18 mouse cellular contexts compared by ENCODE assay signal in the genomic region with DNA sequence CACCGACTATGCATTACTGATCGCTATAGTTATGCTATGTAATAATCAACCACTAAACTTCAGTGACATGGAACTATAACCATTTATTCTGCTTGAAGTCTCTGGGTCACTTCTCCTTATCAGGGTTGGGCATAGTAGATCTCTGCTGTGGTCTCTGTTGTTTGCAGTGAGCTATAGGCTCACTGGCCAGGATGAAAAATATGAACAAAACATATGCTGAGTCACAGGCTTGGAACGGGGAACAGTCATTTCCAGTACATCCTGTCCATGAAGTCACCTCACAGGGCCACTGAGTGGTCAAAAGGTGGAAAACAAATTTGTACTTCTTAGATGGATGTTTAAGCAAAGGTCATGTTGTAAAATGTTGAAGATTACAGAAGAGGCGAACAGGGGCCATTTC.
DNase-seq lines count a peak whose midpoint lies in the region; ATAC-seq and TF ChIP-seq lines count a peak whose summit lies in the region.
"Had no signal": no experiment of that assay in that cellular context is flagged by ENCODE, and none has a peak within 500 bp of the region (broad histone marks: within the 10 kb centered on the region; RNA-seq: fewer than 3 reads in every experiment).

No protein-coding gene starts in this region.

- no peak overlapping the region for H3K4me2 ChIP-seq in lung, postnatal 0 days (replicated peaks; ENCODE audit: low read depth, low read length)
- H3K4me2 ChIP-seq: embryonic facial prominence, embryonic 13.5 days; forebrain, embryonic 12.5 days; hindbrain, embryonic 15.5 days had no signal

- no peak for TF ChIP-seq EP300 in heart, adult 2 months (IDR thresholded peaks at IDR 0.05; ENCODE audit: insufficient read depth, low read depth, low read length)
- peak; percentile 37 for TF ChIP-seq EP300 in lung, postnatal 0 days (IDR thresholded peaks at IDR 0.05)

- peak overlapping the region; percentile 23 for H3K27ac ChIP-seq in heart, adult 2 months
- no peak overlapping the region for H3K27ac ChIP-seq in lung, postnatal 0 days (ENCODE audit: low read length)
- no peak overlapping the region for H3K27ac ChIP-seq in limb, embryonic 10.5 days
- H3K27ac ChIP-seq: embryonic facial prominence, embryonic 13.5 days; forebrain, embryonic 12.5 days; heart, embryonic 10.5 days; hindbrain, embryonic 15.5 days had no signal

- H3K79me2 ChIP-seq in heart, adult 2 months (replicated peaks; ENCODE audit: control insufficient read depth, insufficient read depth, low read length): no peaks in the 10 kb centered on the region

- H3K9ac ChIP-seq in heart, adult 2 months (ENCODE audit: low read depth, low read length): no peak overlapping the region
- H3K9ac ChIP-seq in lung, postnatal 0 days (replicated peaks; ENCODE audit: low read depth): no peak overlapping the region
- H3K9ac ChIP-seq: embryonic facial prominence, embryonic 13.5 days; forebrain, embryonic 12.5 days; forebrain, postnatal 0 days; hindbrain, embryonic 15.5 days had no signal

- H3K4me3 ChIP-seq in heart, adult 2 months: no peak overlapping the region
- no peak overlapping the region for H3K4me3 ChIP-seq in lung, postnatal 0 days (ENCODE audit: low read depth, low read length)
- H3K4me3 ChIP-seq in limb, embryonic 10.5 days: no peak overlapping the region
- H3K4me3 ChIP-seq: embryonic facial prominence, embryonic 13.5 days; forebrain, embryonic 12.5 days; heart, embryonic 10.5 days; hindbrain, embryonic 15.5 days had no signal

- DNase-seq in heart, adult 2 months: no peak
- no peak for DNase-seq in heart, postnatal 25 days (ENCODE audit: low spot score)
- DNase-seq in lung, postnatal 0 days (ENCODE audit: low spot score): peak; percentile 13
- DNase-seq in lung, postnatal 14 days: no peak
- no peak for DNase-seq in limb, embryonic 10.5 days (ENCODE audit: low spot score)
- DNase-seq in retina, postnatal 1 day: no peak
- DNase-seq: adrenal gland, adult 8-10 months; adrenal gland, postnatal 36 days; cerebellum, adult 11 months; cerebellum, adult 8-10 months; cerebellum, postnatal 25 days; forebrain, postnatal 0 days; gastrocnemius, postnatal 14 days had no signal

- peaks cover 6% of the 10 kb centered on the region for H3K4me1 ChIP-seq in heart, adult 2 months (ENCODE audit: control insufficient read depth, insufficient read depth, low read length)
- no peaks in the 10 kb centered on the region for H3K4me1 ChIP-seq in lung, postnatal 0 days (ENCODE audit: insufficient read depth, low read depth, low read length)
- no peaks in the 10 kb centered on the region for H3K4me1 ChIP-seq in limb, embryonic 10.5 days
- H3K4me1 ChIP-seq: embryonic facial prominence, embryonic 13.5 days; forebrain, embryonic 12.5 days; heart, embryonic 10.5 days; hindbrain, embryonic 15.5 days had no signal

- intact Hi-C loops in heart, adult 2 months (cut with DNase I): no loop called here
- intact Hi-C loops in heart, postnatal 25 days (cut with DNase I): no loop called here

- TF ChIP-seq CTCF in heart, adult 2 months (IDR thresholded peaks at IDR 0.05): no peak
- no peak for TF ChIP-seq CTCF in lung, postnatal 0 days (IDR thresholded peaks at IDR 0.05)

- H3K9me3 ChIP-seq in lung, postnatal 0 days (ENCODE audit: low read length): no peaks in the 10 kb centered on the region
- no peaks in the 10 kb centered on the region for H3K9me3 ChIP-seq in limb, embryonic 10.5 days (replicated peaks)
- H3K9me3 ChIP-seq: embryonic facial prominence, embryonic 13.5 days; forebrain, embryonic 12.5 days; heart, embryonic 10.5 days; hindbrain, embryonic 15.5 days had no signal

- H3K36me3 ChIP-seq in heart, adult 2 months (ENCODE audit: control insufficient read depth, insufficient read depth, low read length): peaks cover 7% of the 10 kb centered on the region
- H3K36me3 ChIP-seq in lung, postnatal 0 days (ENCODE audit: insufficient read depth, low read length): no peaks in the 10 kb centered on the region
- H3K36me3 ChIP-seq in limb, embryonic 10.5 days: no peaks in the 10 kb centered on the region
- H3K36me3 ChIP-seq: embryonic facial prominence, embryonic 13.5 days; forebrain, embryonic 12.5 days; heart, embryonic 10.5 days; hindbrain, embryonic 15.5 days had no signal

- peak; percentile 56; the same call in 1 of the 2 replicates for ATAC-seq in lung, postnatal 0 days
- 0 out of 2 replicates have a peak, but pooled peaks have one; percentile 20 for ATAC-seq in megakaryocyte progenitor cell, adult 5-6 weeks (replicated peaks; ENCODE audit: poor library complexity)
- ATAC-seq: forebrain, postnatal 0 days had no signal

- no peaks in the 10 kb centered on the region for H3K27me3 ChIP-seq in heart, adult 2 months (ENCODE audit: control insufficient read depth, insufficient read depth, low read length)
- H3K27me3 ChIP-seq in lung, postnatal 0 days (replicated peaks; ENCODE audit: insufficient read depth, low read length): no peaks in the 10 kb centered on the region
- H3K27me3 ChIP-seq in limb, embryonic 10.5 days (ENCODE audit: low read depth, poor library complexity, severe bottlenecking): no peaks in the 10 kb centered on the region
- H3K27me3 ChIP-seq: embryonic facial prominence, embryonic 13.5 days; forebrain, embryonic 12.5 days; hindbrain, embryonic 15.5 days had no signal

- no peak for TF ChIP-seq POLR2A in heart, adult 2 months (IDR thresholded peaks at IDR 0.05; ENCODE audit: insufficient read depth, low read depth, low read length)

- 64% methylated on average over 4 of the region's 4 CpGs for WGBS in heart, adult 2 months
- WGBS in lung, postnatal 0 days: 80% methylated on average over 4 of the region's 4 CpGs
- 95% methylated on average over 4 of the region's 4 CpGs for WGBS in limb, embryonic 10.5 days
